Mouse (Mus musculus): ENCODE measurements around the gene Mecom. TPM values are rescaled to one million over a fixed set of nuclear protein-coding genes. Genes with fewer than 3 reads are reported as not detected.

The Mecom gene
- polyA plus RNA-seq, 1 experiment from 2014 or later = 33.2 TPM

GRCm38 (mm10) chr3:30255828-30256227 is 292.0 kb downstream of the Mecom start:
- no peaks in the 10 kb centered on the region for H3K36me3 ChIP-seq
- no peak for ATAC-seq (ENCODE audit: low FRiP score, low read depth)
- 0 out of 2 replicates have a peak, but pooled peaks cover 1% of the 10 kb centered on the region for H3K4me1 ChIP-seq
- no peaks in the 10 kb centered on the region for H3K9me3 ChIP-seq
- no peak overlapping the region for H3K27ac ChIP-seq (replicated peaks)
- WGBS = 87% methylated on average over 5 of the region's 5 CpGs
- H3K4me2 ChIP-seq (replicated peaks) = no peak overlapping the region
- no peak overlapping the region for H3K9ac ChIP-seq (replicated peaks)
- no peak overlapping the region for H3K4me3 ChIP-seq
- no peaks in the 10 kb centered on the region for H3K27me3 ChIP-seq

- Histone ChIP-seq H3K9me3 (no peaks in the 10 kb centered on the region), H3K27me3 (no peaks in the 10 kb centered on the region), H3K36me3 (no peaks in the 10 kb centered on the region), H3K4me3 (no peak overlapping the region), H3K4me2 (replicated peaks) (no peak overlapping the region), H3K27ac (replicated peaks) (no peak overlapping the region), H3K9ac (replicated peaks) (no peak overlapping the region), H3K4me1 (no peaks in the 10 kb centered on the region)
- WGBS = 52% methylated on average over 7 of the region's 7 CpGs
- no peak for ATAC-seq (ENCODE audit: low FRiP score, low read depth)
These were observed 293.4 kb downstream of the Mecom start for GRCm38 (mm10) chr3:30254451-30254850.

- H3K27ac ChIP-seq (replicated peaks) = no peak overlapping the region
- WGBS = 90% methylated on average over 5 of the region's 5 CpGs
These were observed 294.1 kb downstream of the Mecom start for GRCm38 (mm10) chr3:30253714-30254113.

GRCm38 (mm10) chr3:30248656-30249384 is 299.0 kb downstream of the Mecom start:
- Histone ChIP-seq H3K27me3 (peaks cover 5% of the 10 kb centered on the region), H3K9ac (replicated peaks) (no peak overlapping the region), H3K4me2 (replicated peaks) (no peak overlapping the region), H3K27ac (replicated peaks) (no peak overlapping the region), H3K36me3 (no peaks in the 10 kb centered on the region), H3K9me3 (no peaks in the 10 kb centered on the region), H3K4me1 (peaks cover 6% of the 10 kb centered on the region; the same call in 1 of the 2 replicates), H3K4me3 (no peak overlapping the region)
- WGBS = 88% methylated on average over 4 of the region's 4 CpGs
- ATAC-seq (ENCODE audit: low FRiP score, low read depth) = no peak

More at GRCm38 (mm10) chr3:30253714-30254113, 294.1 kb downstream of the Mecom start:
- ATAC-seq (ENCODE audit: low FRiP score, low read depth) = no peak
- Histone ChIP-seq H3K9ac (replicated peaks) (no peak overlapping the region), H3K4me2 (replicated peaks) (no peak overlapping the region), H3K4me3 (no peak overlapping the region), H3K36me3 (no peaks in the 10 kb centered on the region), H3K4me1 (no peaks in the 10 kb centered on the region), H3K9me3 (no peaks in the 10 kb centered on the region), H3K27me3 (no peaks in the 10 kb centered on the region)

- Histone ChIP-seq H3K4me2 (replicated peaks) (no peak overlapping the region), H3K9me3 (no peaks in the 10 kb centered on the region), H3K27me3 (peaks cover 5% of the 10 kb centered on the region), H3K9ac (replicated peaks) (no peak overlapping the region), H3K27ac (replicated peaks) (no peak overlapping the region), H3K4me3 (no peak overlapping the region), H3K36me3 (no peaks in the 10 kb centered on the region), H3K4me1 (peaks cover 6% of the 10 kb centered on the region; the same call in 1 of the 2 replicates)
- WGBS = 83% methylated on average over 5 of the region's 5 CpGs
- ATAC-seq (ENCODE audit: low FRiP score, low read depth) = no peak
These were observed 300.6 kb downstream of the Mecom start for GRCm38 (mm10) chr3:30247256-30247655.

- H3K9ac ChIP-seq (replicated peaks) = no peak overlapping the region
- WGBS = 86% methylated on average over 12 of the region's 12 CpGs
- no peak overlapping the region for H3K4me2 ChIP-seq (replicated peaks)
- H3K27me3 ChIP-seq = peaks cover 5% of the 10 kb centered on the region
- H3K9me3 ChIP-seq = no peaks in the 10 kb centered on the region
- H3K36me3 ChIP-seq = no peaks in the 10 kb centered on the region
- H3K4me3 ChIP-seq = no peak overlapping the region
- H3K4me1 ChIP-seq = peaks cover 6% of the 10 kb centered on the region; the same call in 1 of the 2 replicates
- no peak overlapping the region for H3K27ac ChIP-seq (replicated peaks)
- ATAC-seq (ENCODE audit: low FRiP score, low read depth) = no peak
These were observed 301.3 kb downstream of the Mecom start for GRCm38 (mm10) chr3:30246431-30247041.

GRCm38 (mm10) chr3:30245950-30246349 is 301.9 kb downstream of the Mecom start:
- no peak overlapping the region for H3K4me2 ChIP-seq (replicated peaks)
- no peaks in the 10 kb centered on the region for H3K36me3 ChIP-seq
- no peak overlapping the region for H3K4me3 ChIP-seq
- H3K27me3 ChIP-seq = peaks cover 5% of the 10 kb centered on the region
- H3K4me1 ChIP-seq = peaks cover 6% of the 10 kb centered on the region; the same call in 1 of the 2 replicates
- H3K27ac ChIP-seq (replicated peaks) = no peak overlapping the region
- ATAC-seq (ENCODE audit: low FRiP score, low read depth) = no peak
- H3K9me3 ChIP-seq = no peaks in the 10 kb centered on the region
- 74% methylated on average over 5 of the region's 5 CpGs for WGBS
- no peak overlapping the region for H3K9ac ChIP-seq (replicated peaks)

GRCm38 (mm10) chr3:30244401-30244871 is 303.4 kb downstream of the Mecom start:
- Histone ChIP-seq H3K27me3 (peaks cover 5% of the 10 kb centered on the region), H3K4me2 (replicated peaks) (no peak overlapping the region), H3K36me3 (no peaks in the 10 kb centered on the region), H3K9me3 (no peaks in the 10 kb centered on the region), H3K27ac (replicated peaks) (no peak overlapping the region), H3K4me3 (no peak overlapping the region), H3K4me1 (peaks cover 6% of the 10 kb centered on the region; the same call in 1 of the 2 replicates), H3K9ac (replicated peaks) (no peak overlapping the region)
- WGBS = 30% methylated on average over 7 of the region's 7 CpGs
- no peak for ATAC-seq (ENCODE audit: low FRiP score, low read depth)

- Histone ChIP-seq H3K27me3 (peaks cover 5% of the 10 kb centered on the region), H3K36me3 (no peaks in the 10 kb centered on the region), H3K27ac (replicated peaks) (no peak overlapping the region), H3K9me3 (no peaks in the 10 kb centered on the region), H3K4me3 (no peak overlapping the region), H3K9ac (replicated peaks) (no peak overlapping the region), H3K4me1 (peaks cover 6% of the 10 kb centered on the region; the same call in 1 of the 2 replicates), H3K4me2 (replicated peaks) (no peak overlapping the region)
- ATAC-seq (ENCODE audit: low FRiP score, low read depth) = no peak
- WGBS = 72% methylated on average over 8 of the region's 8 CpGs
These were observed 304.0 kb downstream of the Mecom start for GRCm38 (mm10) chr3:30243776-30244275.

- Histone ChIP-seq H3K27me3 (peaks cover under 1% of the 10 kb centered on the region; the same call in 1 of the 2 replicates), H3K4me3 (no peak overlapping the region), H3K27ac (replicated peaks) (no peak overlapping the region), H3K4me2 (replicated peaks) (no peak overlapping the region), H3K9me3 (no peaks in the 10 kb centered on the region), H3K4me1 (peaks cover under 1% of the 10 kb centered on the region; the same call in 1 of the 2 replicates), H3K9ac (replicated peaks) (no peak overlapping the region), H3K36me3 (no peaks in the 10 kb centered on the region)
- no peak for ATAC-seq (ENCODE audit: low FRiP score, low read depth)
- WGBS = 89% methylated on average over 1 of the region's 1 CpGs
These were observed 308.4 kb downstream of the Mecom start for GRCm38 (mm10) chr3:30239416-30239815.

- Histone ChIP-seq H3K4me2 (replicated peaks) (no peak overlapping the region), H3K9me3 (no peaks in the 10 kb centered on the region), H3K36me3 (no peaks in the 10 kb centered on the region), H3K9ac (replicated peaks) (no peak overlapping the region), H3K27ac (replicated peaks) (no peak overlapping the region), H3K4me3 (no peak overlapping the region), H3K27me3 (no peaks in the 10 kb centered on the region), H3K4me1 (no peaks in the 10 kb centered on the region)
- ATAC-seq (ENCODE audit: low FRiP score, low read depth) = no peak
- whole genome bisulfite sequencing = 90% methylated on average over 5 of the region's 5 CpGs
These were observed 310.3 kb downstream of the Mecom start for GRCm38 (mm10) chr3:30237493-30237892.

GRCm38 (mm10) chr3:30234018-30234417 is 313.8 kb downstream of the Mecom start:
- Histone ChIP-seq H3K4me2 (replicated peaks) (no peak overlapping the region), H3K36me3 (no peaks in the 10 kb centered on the region), H3K9ac (replicated peaks) (no peak overlapping the region), H3K9me3 (no peaks in the 10 kb centered on the region), H3K4me3 (no peak overlapping the region), H3K27me3 (no peaks in the 10 kb centered on the region), H3K4me1 (no peaks in the 10 kb centered on the region), H3K27ac (replicated peaks) (no peak overlapping the region)
- ATAC-seq (ENCODE audit: low FRiP score, low read depth) = no peak
- 91% methylated on average over 1 of the region's 1 CpGs for WGBS
